Mouse (Mus musculus): ENCODE measurements around the gene Araf. TPM values are rescaled to one million over a fixed set of nuclear protein-coding genes. Genes with fewer than 3 reads are reported as not detected.

The Araf gene
- polyA plus RNA-seq, 1 experiment = 71.7 TPM

GRCm38 (mm10) chrX:20862105-20863065 is 64.8 kb downstream of the Araf start:
- Histone ChIP-seq H3K4me1 (ENCODE audit: control insufficient read depth, insufficient read depth, low read length) (no peaks in the 10 kb centered on the region; the same call in 1 of the 2 replicates), H3K27ac (ENCODE audit: control insufficient read depth, insufficient read depth, low read depth, low read length, poor library complexity) (no peak overlapping the region), H3K4me3 (replicated peaks; ENCODE audit: control insufficient read depth, low read depth, low read length) (no peak overlapping the region)
- TF ChIP-seq CTCF (IDR thresholded peaks at IDR 0.05; ENCODE audit: control insufficient read depth, insufficient read depth, low read length) (no peak), POLR2A (IDR thresholded peaks at IDR 0.05; ENCODE audit: borderline replicate concordance, control insufficient read depth, low read depth, low read length) (no peak)
- WGBS = 65% methylated on average over 27 of the region's 29 CpGs

DNA sequence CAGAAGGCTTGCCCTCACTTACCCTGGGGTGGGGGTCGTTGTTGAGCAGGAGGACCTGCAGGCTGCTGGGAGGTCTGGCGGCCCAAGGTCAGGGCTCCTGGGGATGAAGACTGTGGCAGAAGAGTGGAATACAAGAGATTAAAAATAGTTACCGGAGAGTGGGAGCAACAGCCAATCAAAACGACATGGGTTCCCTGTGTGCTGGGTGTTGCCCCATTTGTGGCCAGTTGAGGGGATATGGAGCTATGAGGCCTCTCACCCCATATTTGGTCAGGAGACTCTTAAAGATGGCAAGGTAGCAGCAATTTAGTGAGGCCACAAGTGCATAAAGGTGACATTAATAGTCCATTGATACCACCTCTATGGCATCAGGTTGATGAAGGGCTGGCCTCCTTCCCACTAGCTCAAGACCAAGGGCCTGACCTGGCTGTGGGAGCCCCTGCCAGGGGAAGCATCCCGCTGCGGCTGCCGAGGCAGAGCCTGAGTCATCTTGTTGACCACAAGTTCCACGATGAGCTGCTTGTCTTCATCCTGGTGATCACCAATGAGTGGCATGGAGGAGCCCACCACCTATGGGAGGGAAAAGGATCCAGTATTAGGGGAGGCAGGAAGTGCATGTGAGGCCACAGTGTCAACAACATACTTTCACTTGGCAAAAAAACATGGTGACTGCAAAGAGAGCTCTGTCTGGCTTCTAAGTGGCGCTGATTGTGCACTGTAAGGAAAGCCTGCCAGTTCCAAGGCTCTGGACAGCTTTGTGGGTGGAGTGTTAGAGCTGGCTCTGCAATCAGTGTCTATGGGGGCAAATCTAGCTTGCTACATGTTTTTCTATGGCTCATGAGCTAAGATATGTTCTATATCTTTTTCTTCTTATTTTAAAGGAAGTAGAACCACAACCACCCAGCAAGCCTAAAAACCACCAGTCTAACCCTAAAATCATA is 65.8 kb downstream of the Araf start:
- H3K4me3 ChIP-seq (replicated peaks; ENCODE audit: control insufficient read depth, low read depth, low read length) = no peak overlapping the region
- TF ChIP-seq POLR2A (IDR thresholded peaks at IDR 0.05; ENCODE audit: borderline replicate concordance, control insufficient read depth, low read depth, low read length) = no peak
- TF ChIP-seq CTCF (IDR thresholded peaks at IDR 0.05; ENCODE audit: control insufficient read depth, insufficient read depth, low read length) = no peak
- no peaks in the 10 kb centered on the region; the same call in 1 of the 2 replicates for H3K4me1 ChIP-seq (ENCODE audit: control insufficient read depth, insufficient read depth, low read length)
- H3K27ac ChIP-seq (ENCODE audit: control insufficient read depth, insufficient read depth, low read depth, low read length, poor library complexity) = no peak overlapping the region
- WGBS = 41% methylated on average over 9 of the region's 9 CpGs

GRCm38 (mm10) chrX:20868091-20868490 is 70.5 kb downstream of the Araf start:
- TF ChIP-seq CTCF (IDR thresholded peaks at IDR 0.05; ENCODE audit: control insufficient read depth, insufficient read depth, low read length) (no peak), POLR2A (IDR thresholded peaks at IDR 0.05; ENCODE audit: borderline replicate concordance, control insufficient read depth, low read depth, low read length) (no peak)
- no peak overlapping the region for H3K27ac ChIP-seq (ENCODE audit: control insufficient read depth, insufficient read depth, low read depth, low read length, poor library complexity)
- 54% methylated on average over 4 of the region's 4 CpGs for WGBS
- no peak overlapping the region for H3K4me3 ChIP-seq (replicated peaks; ENCODE audit: control insufficient read depth, low read depth, low read length)
- H3K4me1 ChIP-seq (ENCODE audit: control insufficient read depth, insufficient read depth, low read length) = no peaks in the 10 kb centered on the region; the same call in 1 of the 2 replicates

GRCm38 (mm10) chrX:20869203-20869602 is 71.6 kb downstream of the Araf start:
- H3K27ac ChIP-seq (ENCODE audit: control insufficient read depth, insufficient read depth, low read depth, low read length, poor library complexity) = no peak overlapping the region
- 54% methylated on average over 1 of the region's 1 CpGs for WGBS
- TF ChIP-seq CTCF (IDR thresholded peaks at IDR 0.05; ENCODE audit: control insufficient read depth, insufficient read depth, low read length) (no peak), POLR2A (IDR thresholded peaks at IDR 0.05; ENCODE audit: borderline replicate concordance, control insufficient read depth, low read depth, low read length) (no peak)

GRCm38 (mm10) chrX:20869962-20870513 is 72.4 kb downstream of the Araf start, which contains the start of gene Timp1:
TSS of gene Timp1 (plus strand) at chrX:20870166.
- TF ChIP-seq POLR2A (IDR thresholded peaks at IDR 0.05; ENCODE audit: borderline replicate concordance, control insufficient read depth, low read depth, low read length) = no peak
- no peak for TF ChIP-seq CTCF (IDR thresholded peaks at IDR 0.05; ENCODE audit: control insufficient read depth, insufficient read depth, low read length)
- Histone ChIP-seq H3K4me3 (replicated peaks; ENCODE audit: control insufficient read depth, low read depth, low read length) (no peak within 1 kb of the TSS), H3K27ac (ENCODE audit: control insufficient read depth, insufficient read depth, low read depth, low read length, poor library complexity) (no peak within 1 kb of the TSS)

More at GRCm38 (mm10) chrX:20869203-20869602, 71.6 kb downstream of the Araf start:
- no peaks in the 10 kb centered on the region for H3K4me1 ChIP-seq (ENCODE audit: control insufficient read depth, insufficient read depth, low read length)
- H3K4me3 ChIP-seq (replicated peaks; ENCODE audit: control insufficient read depth, low read depth, low read length) = no peak overlapping the region

DNA sequence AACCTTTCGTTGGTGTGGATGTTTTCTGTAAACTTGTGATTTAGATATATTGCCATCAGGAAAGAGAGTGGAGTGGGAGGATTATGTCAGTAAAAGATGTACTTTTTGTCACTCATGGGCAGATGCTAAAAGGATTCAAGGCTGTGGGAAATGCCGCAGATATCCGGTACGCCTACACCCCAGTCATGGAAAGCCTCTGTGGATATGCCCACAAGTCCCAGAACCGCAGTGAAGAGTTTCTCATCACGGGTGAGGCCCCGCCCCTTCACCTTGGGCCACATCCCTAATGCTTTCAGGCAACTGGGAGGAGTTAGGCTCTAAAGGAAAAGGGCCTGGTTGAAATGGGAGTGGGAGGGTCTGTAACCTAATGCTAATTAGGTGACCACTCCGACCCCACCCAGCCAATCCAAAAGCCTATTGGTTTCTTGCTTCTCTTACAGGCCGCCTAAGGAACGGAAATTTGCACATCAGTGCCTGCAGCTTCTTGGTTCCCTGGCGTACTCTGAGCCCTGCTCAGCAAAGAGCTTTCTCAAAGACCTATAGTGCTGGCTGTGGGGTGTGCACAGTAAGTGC is 75.4 kb downstream of the Araf start:
- no peak overlapping the region for H3K4me3 ChIP-seq (replicated peaks; ENCODE audit: control insufficient read depth, low read depth, low read length)
- no peak overlapping the region for H3K27ac ChIP-seq (ENCODE audit: control insufficient read depth, insufficient read depth, low read depth, low read length, poor library complexity)
- WGBS = 56% methylated on average over 11 of the region's 11 CpGs
- TF ChIP-seq POLR2A (IDR thresholded peaks at IDR 0.05; ENCODE audit: borderline replicate concordance, control insufficient read depth, low read depth, low read length) (no peak), CTCF (IDR thresholded peaks at IDR 0.05; ENCODE audit: control insufficient read depth, insufficient read depth, low read length) (no peak)
- H3K4me1 ChIP-seq (ENCODE audit: control insufficient read depth, insufficient read depth, low read length) = no peaks in the 10 kb centered on the region

More at GRCm38 (mm10) chrX:20869962-20870513, 72.4 kb downstream of the Araf start, which contains the start of gene Timp1:
- H3K4me1 ChIP-seq (ENCODE audit: control insufficient read depth, insufficient read depth, low read length) = no peaks in the 10 kb centered on the region
- WGBS = 20% methylated on average over 18 of the region's 18 CpGs

GRCm38 (mm10) chrX:20875241-20875640 is 77.6 kb downstream of the Araf start:
- H3K4me3 ChIP-seq (replicated peaks; ENCODE audit: control insufficient read depth, low read depth, low read length) = no peak overlapping the region
- no peak for TF ChIP-seq POLR2A (IDR thresholded peaks at IDR 0.05; ENCODE audit: borderline replicate concordance, control insufficient read depth, low read depth, low read length)
- no peak for TF ChIP-seq CTCF (IDR thresholded peaks at IDR 0.05; ENCODE audit: control insufficient read depth, insufficient read depth, low read length)
- WGBS = 71% methylated on average over 3 of the region's 3 CpGs
- no peak overlapping the region for H3K27ac ChIP-seq (ENCODE audit: control insufficient read depth, insufficient read depth, low read depth, low read length, poor library complexity)
- no peaks in the 10 kb centered on the region for H3K4me1 ChIP-seq (ENCODE audit: control insufficient read depth, insufficient read depth, low read length)
